Mouse (Mus musculus) small intestine, adult 2 months (tissue): Measurements from ENCODE around the gene Hoxb8.
A peak's percentile ranks its signal among the peaks of the same experiment; 100 is the strongest.

ENCODE experiments used
- CTCF ChIP-seq: fragments of 200-500 bp; IDR thresholded peaks from 2 replicates; pipeline ENCODE4 v1.5.1; 2012; ENCODE audit warnings: low read depth, mild to moderate bottlenecking, control low read depth, inconsistent platforms, low read length, moderate library complexity, mixed read lengths; ENCODE audit not compliant: insufficient replicate concordance, insufficient read length; ENCODE audit errors: extremely low read depth
- POLR2A ChIP-seq: fragments of 200-500 bp; IDR thresholded peaks from 2 replicates; pipeline ENCODE4 v1.6.1; 2012; ENCODE audit warnings: low read depth, mild to moderate bottlenecking, control low read depth, inconsistent platforms, low read length, moderate library complexity

DNA sequence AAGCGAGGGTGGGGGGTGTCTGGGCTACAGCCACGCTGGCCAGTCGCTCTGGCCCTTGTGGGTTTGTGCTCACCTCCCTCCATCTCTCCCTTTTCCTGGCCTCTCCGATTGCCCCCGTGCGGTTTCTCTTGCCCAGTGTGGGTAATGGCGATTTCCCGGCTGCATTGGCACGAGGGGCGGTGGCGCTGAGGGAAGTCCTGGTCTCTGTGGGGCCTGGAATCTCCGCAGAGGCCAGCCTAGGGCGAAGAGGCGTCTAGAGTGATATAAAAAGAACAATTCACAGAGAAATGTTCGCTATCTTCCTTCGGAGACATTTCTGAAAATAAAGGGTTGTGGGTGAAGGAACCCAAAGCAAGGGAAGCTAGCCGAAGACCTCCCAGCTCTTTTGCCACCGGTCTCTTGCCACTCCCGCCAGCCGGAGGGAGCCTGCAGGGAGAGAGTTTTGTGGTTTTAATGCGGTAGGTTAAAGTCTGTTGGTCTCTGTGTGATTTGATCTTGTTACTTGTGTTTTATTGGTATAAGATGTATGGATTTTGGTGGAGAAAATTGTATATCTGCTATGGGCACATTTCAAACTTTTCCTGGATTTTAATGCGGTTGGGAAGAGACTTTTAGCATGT is 11.7 kb downstream of the Hoxb8 start:
- TF ChIP-seq CTCF (0 out of 2 replicates have a peak, but pooled peaks have one; percentile 6), POLR2A (no peak)
